Mouse (Mus musculus): ENCODE data around the gene P2rx2. TPM values are rescaled to one million over a fixed set of nuclear protein-coding genes. Genes with fewer than 3 reads are reported as not detected.

Gene P2rx2
- polyA plus RNA-seq, 1 experiment from 2014 or later, result not detected

DNA sequence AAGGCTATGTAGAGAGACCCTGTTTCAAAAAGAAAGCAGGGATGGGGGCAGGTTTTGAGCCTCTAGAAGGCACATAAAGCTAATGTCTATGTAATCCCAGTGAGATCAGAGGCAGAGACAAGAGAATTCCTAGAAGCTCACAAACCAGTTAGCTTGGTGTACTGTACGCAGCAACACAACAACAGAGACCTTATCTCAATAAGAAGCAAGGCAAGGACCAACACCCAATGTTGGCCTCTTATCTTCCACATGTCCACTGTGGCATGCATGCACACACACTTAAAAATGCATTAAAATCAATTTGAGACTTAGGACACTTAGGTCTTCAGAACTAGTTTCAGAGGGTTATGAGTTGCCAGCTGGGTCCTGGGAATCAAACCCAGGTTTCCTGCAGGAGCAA is 51.4 kb downstream of the P2rx2 start:
- ATAC-seq (ENCODE audit: low read depth), result 0 out of 2 replicates have a peak, but pooled peaks have one; percentile 47

More for the DNA sequence above, 51.4 kb downstream of the P2rx2 start:
- Histone ChIP-seq H3K36me3 (ENCODE audit: control insufficient read depth, insufficient read depth) (peaks cover 38% of the 10 kb centered on the region), H3K27me3 (ENCODE audit: control insufficient read depth, insufficient read depth, low read depth, low read length) (no peaks in the 10 kb centered on the region), H3K27ac (ENCODE audit: low read length) (no peak overlapping the region), H3K9ac (ENCODE audit: low read depth, low read length) (no peak overlapping the region), H3K9me3 (replicated peaks; ENCODE audit: control insufficient read depth, low read length) (no peaks in the 10 kb centered on the region), H3K4me2 (ENCODE audit: low read depth, low read length) (no peak overlapping the region), H3K4me1 (ENCODE audit: control insufficient read depth, low read depth, low read length) (peaks cover 10% of the 10 kb centered on the region), H3K4me3 (ENCODE audit: low read depth, low read length) (no peak overlapping the region)
- 14% methylated on average over 1 of the region's 1 CpGs for WGBS (ENCODE audit: insufficient replicate concordance)

Other genes with a start within 250 kb of the P2rx2 start
- 0.58 and 0.78 TPM in 2 replicates for gene Gm35315, start 248.8 kb downstream of the P2rx2 start, polyA plus RNA-seq (2015; fragmentation: Nextera tagmentation; extraction: Ambion mirVana)
- gene Plcxd1, start 243.2 kb downstream of the P2rx2 start, polyA plus RNA-seq (2015; fragmentation: Nextera tagmentation; extraction: Ambion mirVana), result 0.53 and 0.64 TPM in 2 replicates
- 6.7 and 6.9 TPM in 2 replicates for gene Gtpbp6, start 235.0 kb downstream of the P2rx2 start, polyA plus RNA-seq (2015; fragmentation: Nextera tagmentation; extraction: Ambion mirVana)
- gene Zfp605, start 233.1 kb downstream of the P2rx2 start, polyA plus RNA-seq (2015; fragmentation: Nextera tagmentation; extraction: Ambion mirVana), result 0.92 and 0.99 TPM in 2 replicates
- 18.0 and 19.0 TPM in 2 replicates for gene Chfr, start 207.4 kb downstream of the P2rx2 start, polyA plus RNA-seq (2015; fragmentation: Nextera tagmentation; extraction: Ambion mirVana)
- gene Golga3, start 166.5 kb downstream of the P2rx2 start, polyA plus RNA-seq (2015; fragmentation: Nextera tagmentation; extraction: Ambion mirVana), result 7.6 and 8.2 TPM in 2 replicates
- gene Ankle2, start 112.2 kb downstream of the P2rx2 start, polyA plus RNA-seq (2015; fragmentation: Nextera tagmentation; extraction: Ambion mirVana), result 9.9 and 12.3 TPM in 2 replicates
- 21.6 and 23.2 TPM in 2 replicates for gene Pgam5, start 73.3 kb downstream of the P2rx2 start, polyA plus RNA-seq (2015; fragmentation: Nextera tagmentation; extraction: Ambion mirVana)
- gene Pxmp2, start 57.0 kb downstream of the P2rx2 start, polyA plus RNA-seq (2015; fragmentation: Nextera tagmentation; extraction: Ambion mirVana), result 52.2 and 55.6 TPM in 2 replicates
- 15.5 and 16.5 TPM in 2 replicates for gene Pole, start 56.9 kb downstream of the P2rx2 start, polyA plus RNA-seq (2015; fragmentation: Nextera tagmentation; extraction: Ambion mirVana)
- not detected in 2 replicates for gene Lrcol1, start 1.5 kb upstream of the P2rx2 start, polyA plus RNA-seq (2015; fragmentation: Nextera tagmentation; extraction: Ambion mirVana)
- gene Fbrsl1, start 105.3 kb upstream of the P2rx2 start, polyA plus RNA-seq (2015; fragmentation: Nextera tagmentation; extraction: Ambion mirVana), result 1.8 and 2.2 TPM in 2 replicates
- 0.11 and 0.12 TPM in 2 replicates for gene Galnt9, start 201.1 kb upstream of the P2rx2 start, polyA plus RNA-seq (2015; fragmentation: Nextera tagmentation; extraction: Ambion mirVana)

Measured in liver, embryonic 16.5 days (tissue).